Mouse (Mus musculus) hindbrain, embryonic 16.5 days (tissue): Measurements from ENCODE around the gene Tdp2. TPM values are rescaled to one million over a fixed set of nuclear protein-coding genes. Genes with fewer than 3 reads are reported as not detected.

Experiments used
- ATAC-seq: fragments of 200-750 bp; cut with Nextera tagmentation; 2 replicates; pipeline ENCODE4 v1.8.0; 2017; ENCODE audit warnings: moderate TSS enrichment, moderate library complexity
- H3K27ac ChIP-seq: fragments of 300-500 bp; sonication (generic); 2 replicates; pipeline ENCODE4 v1.5.1; 2014; ENCODE audit warnings: low read depth, mild to moderate bottlenecking, control low read depth, low read length, moderate library complexity
- H3K27me3 ChIP-seq: fragments of 300-500 bp; sonication (generic); replicated peaks from 2 replicates; pipeline ENCODE4 v1.6.1; 2014; ENCODE audit warnings: low read length; ENCODE audit not compliant: control insufficient read depth, insufficient read depth
- H3K36me3 ChIP-seq: fragments of 300-500 bp; sonication (generic); 2 replicates; pipeline ENCODE4 v1.6.1; 2014; ENCODE audit warnings: mild to moderate bottlenecking, low read length, moderate library complexity, mixed read lengths; ENCODE audit not compliant: control insufficient read depth, insufficient read depth
- H3K4me1 ChIP-seq: fragments of 300-500 bp; sonication (generic); 2 replicates; pipeline ENCODE4 v1.6.1; 2014; ENCODE audit warnings: low read depth, low read length; ENCODE audit not compliant: control insufficient read depth, insufficient read depth
- H3K4me2 ChIP-seq: fragments of 300-500 bp; sonication (generic); 2 replicates; pipeline ENCODE4 v1.6.1; 2014; ENCODE audit warnings: mild to moderate bottlenecking, low read length, control low read depth, moderate library complexity
- H3K4me3 ChIP-seq: fragments of 300-500 bp; sonication (generic); 2 replicates; pipeline ENCODE4 v1.5.1; 2014; ENCODE audit warnings: mild to moderate bottlenecking, low read length, control low read depth, moderate library complexity
- H3K9ac ChIP-seq: fragments of 300-500 bp; sonication (generic); 2 replicates; pipeline ENCODE4 v1.6.1; 2014; ENCODE audit warnings: low read depth, mild to moderate bottlenecking, control low read depth, low read length, moderate library complexity
- H3K9me3 ChIP-seq: fragments of 300-500 bp; sonication (generic); 2 replicates; pipeline ENCODE4 v1.6.1; 2014; ENCODE audit warnings: mild to moderate bottlenecking, low read length, moderate library complexity; ENCODE audit not compliant: control insufficient read depth
- WGBS: fragments of 180-500 bp; shearing (Covaris S2); extraction: QIAGEN DNeasy Blood & Tissue Kit; methylation state at CpG from one replicate; pipeline ENCODE4 v1.1.7; 2014; 5-methylcytosine and 5-hydroxymethylcytosine counted together
- polyA plus RNA-seq: library from polyadenylated mRNA; unstranded; fragments of >200 nt; fragmentation: Nextera tagmentation; extraction: Ambion mirVana; gene quantifications from 2 replicates; pipeline ENCODE4 v1.2.1, GENCODE M21; 2015

The Tdp2 gene
- polyA plus RNA-seq, 1 experiment from 2014 or later, result 35.4 TPM

- Histone ChIP-seq H3K4me3 (no peak overlapping the region), H3K27ac (no peak overlapping the region), H3K9me3 (no peaks in the 10 kb centered on the region), H3K36me3 (peaks cover 24% of the 10 kb centered on the region), H3K27me3 (no peaks in the 10 kb centered on the region), H3K9ac (no peak overlapping the region), H3K4me1 (no peaks in the 10 kb centered on the region), H3K4me2 (no peak overlapping the region)
- 69% methylated on average over 4 of the region's 4 CpGs for WGBS
- ATAC-seq, result peak; percentile 78
Observed at GRCm38 (mm10) chr13:24816125-24817092, 15.1 kb upstream of the Tdp2 start.

GRCm38 (mm10) chr13:24819931-24820330, 11.5 kb upstream of the Tdp2 start:
- 95% methylated on average over 1 of the region's 1 CpGs for WGBS
- no peaks in the 10 kb centered on the region for H3K9me3 ChIP-seq
- no peak for ATAC-seq

GRCm38 (mm10) chr13:24822663-24823343, 8.7 kb upstream of the Tdp2 start:
- Histone ChIP-seq H3K9me3 (no peaks in the 10 kb centered on the region), H3K9ac (no peak overlapping the region), H3K4me1 (no peaks in the 10 kb centered on the region), H3K4me2 (no peak overlapping the region), H3K27ac (no peak overlapping the region), H3K4me3 (no peak overlapping the region), H3K27me3 (no peaks in the 10 kb centered on the region), H3K36me3 (peaks cover 3% of the 10 kb centered on the region; the same call in 1 of the 2 replicates)
- whole genome bisulfite sequencing, result 89% methylated on average over 16 of the region's 16 CpGs
- ATAC-seq, result no peak

More at GRCm38 (mm10) chr13:24819931-24820330, 11.5 kb upstream of the Tdp2 start:
- no peak overlapping the region for H3K4me2 ChIP-seq
- H3K27ac ChIP-seq, result no peak overlapping the region
- no peak overlapping the region for H3K9ac ChIP-seq
- no peaks in the 10 kb centered on the region for H3K27me3 ChIP-seq
- H3K4me3 ChIP-seq, result no peak overlapping the region
- H3K36me3 ChIP-seq, result peaks cover 6% of the 10 kb centered on the region
- no peaks in the 10 kb centered on the region for H3K4me1 ChIP-seq

- H3K4me1 ChIP-seq, result no peaks in the 10 kb centered on the region
- H3K4me3 ChIP-seq, result no peak overlapping the region
- H3K9me3 ChIP-seq, result no peaks in the 10 kb centered on the region
- 96% methylated on average over 4 of the region's 4 CpGs for WGBS
- ATAC-seq, result no peak
- H3K27ac ChIP-seq, result no peak overlapping the region
- no peak overlapping the region for H3K4me2 ChIP-seq
- H3K9ac ChIP-seq, result no peak overlapping the region
- H3K27me3 ChIP-seq, result no peaks in the 10 kb centered on the region
- H3K36me3 ChIP-seq, result no peaks in the 10 kb centered on the region
Observed at GRCm38 (mm10) chr13:24824647-24825046, 6.8 kb upstream of the Tdp2 start.

GRCm38 (mm10) chr13:24825587-24825986, 5.9 kb upstream of the Tdp2 start:
- H3K27ac ChIP-seq, result no peak overlapping the region
- WGBS, result 82% methylated on average over 4 of the region's 4 CpGs
- no peaks in the 10 kb centered on the region for H3K9me3 ChIP-seq
- no peaks in the 10 kb centered on the region for H3K27me3 ChIP-seq
- no peak overlapping the region for H3K4me3 ChIP-seq
- H3K4me1 ChIP-seq, result peaks cover 2% of the 10 kb centered on the region
- no peak for ATAC-seq
- H3K36me3 ChIP-seq, result no peaks in the 10 kb centered on the region
- H3K9ac ChIP-seq, result no peak overlapping the region
- no peak overlapping the region for H3K4me2 ChIP-seq

GRCm38 (mm10) chr13:24826116-24826515, 5.4 kb upstream of the Tdp2 start:
- WGBS, result 89% methylated on average over 7 of the region's 7 CpGs
- no peak for ATAC-seq
- no peak overlapping the region for H3K9ac ChIP-seq
- no peak overlapping the region for H3K4me3 ChIP-seq
- H3K9me3 ChIP-seq, result no peaks in the 10 kb centered on the region
- H3K27me3 ChIP-seq, result no peaks in the 10 kb centered on the region
- H3K36me3 ChIP-seq, result no peaks in the 10 kb centered on the region
- H3K4me1 ChIP-seq, result peaks cover 3% of the 10 kb centered on the region
- H3K4me2 ChIP-seq, result no peak overlapping the region
- no peak overlapping the region for H3K27ac ChIP-seq

- H3K4me3 ChIP-seq, result peak overlapping the region; percentile 96
- H3K27me3 ChIP-seq, result no peaks in the 10 kb centered on the region
- H3K9ac ChIP-seq, result peak overlapping the region; percentile 92
- peaks cover 20% of the 10 kb centered on the region for H3K4me1 ChIP-seq
- no peak for ATAC-seq
- H3K36me3 ChIP-seq, result no peaks in the 10 kb centered on the region
- H3K9me3 ChIP-seq, result no peaks in the 10 kb centered on the region
- H3K27ac ChIP-seq, result peak overlapping the region; percentile 72
- WGBS, result 2% methylated on average over 20 of the region's 20 CpGs
- H3K4me2 ChIP-seq, result peak overlapping the region; percentile 78
Observed at GRCm38 (mm10) chr13:24830756-24831352, 625 bp upstream of the Tdp2 start.

GRCm38 (mm10) chr13:24832131-24832810, 792 bp downstream of the Tdp2 start:
- Histone ChIP-seq H3K36me3 (no peaks in the 10 kb centered on the region), H3K4me1 (peaks cover 20% of the 10 kb centered on the region), H3K9me3 (no peaks in the 10 kb centered on the region), H3K4me2 (peak overlapping the region; percentile 78), H3K27me3 (no peaks in the 10 kb centered on the region), H3K9ac (peak overlapping the region; percentile 92), H3K4me3 (peak overlapping the region; percentile 96), H3K27ac (peak overlapping the region; percentile 87)
- 2% methylated on average over 21 of the region's 21 CpGs for WGBS
- peak; percentile 37 for ATAC-seq
